Mouse (Mus musculus): ENCODE measurements around the gene Atp2b2. TPM values are rescaled to one million over a fixed set of nuclear protein-coding genes. Genes with fewer than 3 reads are reported as not detected.

Atp2b2 gene
- polyA plus RNA-seq, 1 experiment from 2014 or later = 1.2 TPM

DNA sequence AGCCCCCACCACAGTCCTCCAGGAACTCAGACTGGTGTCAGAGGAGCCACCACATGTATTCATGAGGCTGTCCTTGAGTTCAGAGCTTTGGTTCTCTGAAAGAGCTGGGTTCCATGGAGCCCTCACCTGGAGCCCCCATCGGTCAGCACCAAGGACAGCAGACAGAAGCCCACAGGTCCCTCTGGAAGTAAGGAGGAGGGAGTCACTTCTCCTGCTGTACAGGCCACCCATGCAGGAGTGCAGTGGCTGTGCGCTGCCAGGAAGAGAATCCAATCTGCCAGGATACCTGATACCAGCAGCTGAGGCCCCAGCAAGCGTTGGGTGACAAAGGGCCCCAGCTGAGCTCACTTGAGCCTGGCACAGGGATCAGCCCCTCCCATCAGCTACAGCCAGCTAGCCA, 199.2 kb downstream of the Atp2b2 start:
- no peak overlapping the region for H3K4me3 ChIP-seq (replicated peaks)
- no peak overlapping the region for H3K4me2 ChIP-seq
- H3K9me3 ChIP-seq = no peaks in the 10 kb centered on the region
- H3K27ac ChIP-seq = no peak overlapping the region
- 6% methylated on average over 3 of the region's 3 CpGs for WGBS
- H3K4me1 ChIP-seq = no peaks in the 10 kb centered on the region
- no peak overlapping the region for H3K9ac ChIP-seq
- no peaks in the 10 kb centered on the region for H3K27me3 ChIP-seq (replicated peaks)
- no peak for ATAC-seq (ENCODE audit: insufficient read depth, low FRiP score, low read depth)
- H3K36me3 ChIP-seq = no peaks in the 10 kb centered on the region

DNA sequence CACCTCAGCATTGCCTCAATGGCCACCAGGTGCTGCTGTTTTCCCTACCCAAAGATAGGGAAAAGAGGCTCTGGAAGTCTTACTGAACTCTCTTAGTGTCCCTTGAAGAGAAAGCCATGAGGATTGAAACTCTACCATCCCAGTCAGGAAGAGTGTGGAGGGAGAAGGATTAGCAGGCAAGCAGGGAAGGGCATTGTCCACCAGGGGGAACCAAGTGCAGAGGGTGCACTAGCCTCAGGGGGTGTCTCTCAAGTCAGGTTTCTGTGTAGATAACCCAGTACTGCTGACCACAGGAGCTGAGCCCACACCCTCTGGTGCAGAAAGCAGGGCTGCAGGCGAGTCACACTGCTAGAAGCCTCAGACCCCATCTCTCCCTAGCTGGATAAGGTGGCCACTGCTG, 203.9 kb downstream of the Atp2b2 start:
- H3K4me1 ChIP-seq = no peaks in the 10 kb centered on the region
- no peak for ATAC-seq (ENCODE audit: insufficient read depth, low FRiP score, low read depth)
- no peaks in the 10 kb centered on the region for H3K27me3 ChIP-seq (replicated peaks)
- no peak overlapping the region for H3K9ac ChIP-seq
- WGBS = 25% methylated on average over 1 of the region's 1 CpGs
- H3K4me2 ChIP-seq = no peak overlapping the region
- no peak overlapping the region for H3K4me3 ChIP-seq (replicated peaks)
- H3K27ac ChIP-seq = no peak overlapping the region
- H3K36me3 ChIP-seq = no peaks in the 10 kb centered on the region
- H3K9me3 ChIP-seq = no peaks in the 10 kb centered on the region

DNA sequence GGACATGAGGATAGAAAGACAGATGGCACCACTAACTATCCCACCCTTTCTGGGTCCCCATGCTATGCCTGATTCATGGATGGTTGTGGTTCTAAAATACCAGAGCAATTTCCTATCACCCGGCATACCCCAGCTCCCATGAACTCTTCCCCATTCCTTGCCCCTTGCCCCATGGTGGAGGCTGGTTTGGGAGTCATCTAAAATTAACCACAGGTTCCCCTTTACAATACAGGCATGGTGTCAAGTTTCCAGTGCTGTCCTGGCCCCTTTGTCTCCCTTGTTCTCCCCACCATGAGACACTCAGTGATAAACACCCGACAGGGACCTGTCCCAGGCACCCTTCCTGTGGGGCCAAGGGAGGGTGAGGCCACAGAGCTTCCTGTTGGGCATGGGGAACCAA, 204.7 kb downstream of the Atp2b2 start:
- H3K27me3 ChIP-seq (replicated peaks) = no peaks in the 10 kb centered on the region
- no peaks in the 10 kb centered on the region for H3K9me3 ChIP-seq
- no peak overlapping the region for H3K9ac ChIP-seq
- no peaks in the 10 kb centered on the region for H3K36me3 ChIP-seq
- H3K4me1 ChIP-seq = no peaks in the 10 kb centered on the region
- ATAC-seq (ENCODE audit: insufficient read depth, low FRiP score, low read depth) = no peak
- no peak overlapping the region for H3K4me2 ChIP-seq
- H3K27ac ChIP-seq = no peak overlapping the region
- 59% methylated on average over 2 of the region's 2 CpGs for WGBS
- no peak overlapping the region for H3K4me3 ChIP-seq (replicated peaks)

DNA sequence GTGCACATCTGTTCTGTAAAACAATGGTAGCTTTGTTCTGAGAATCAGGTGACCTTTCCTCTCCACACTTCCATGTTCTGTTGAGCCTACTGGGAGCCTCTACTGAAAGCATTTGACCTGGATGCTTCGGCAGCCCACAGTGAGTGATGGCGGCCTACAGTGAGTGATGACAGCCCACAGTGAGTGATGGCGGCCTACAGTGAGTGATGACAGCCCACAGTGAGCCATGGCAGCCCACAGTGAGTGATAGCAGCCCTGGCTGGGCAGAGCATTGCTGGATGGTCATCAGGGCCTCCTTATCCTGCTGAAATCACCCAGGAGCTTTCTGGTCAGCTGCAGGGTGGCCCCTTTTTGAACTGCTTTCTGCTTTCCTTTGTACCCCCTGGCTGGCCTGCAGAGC, 205.9 kb downstream of the Atp2b2 start:
- Histone ChIP-seq H3K4me3 (replicated peaks) (no peak overlapping the region), H3K9ac (no peak overlapping the region), H3K27me3 (replicated peaks) (no peaks in the 10 kb centered on the region), H3K36me3 (no peaks in the 10 kb centered on the region), H3K27ac (no peak overlapping the region), H3K9me3 (no peaks in the 10 kb centered on the region), H3K4me1 (no peaks in the 10 kb centered on the region), H3K4me2 (no peak overlapping the region)
- ATAC-seq (ENCODE audit: insufficient read depth, low FRiP score, low read depth) = no peak
- WGBS = 52% methylated on average over 3 of the region's 3 CpGs

DNA sequence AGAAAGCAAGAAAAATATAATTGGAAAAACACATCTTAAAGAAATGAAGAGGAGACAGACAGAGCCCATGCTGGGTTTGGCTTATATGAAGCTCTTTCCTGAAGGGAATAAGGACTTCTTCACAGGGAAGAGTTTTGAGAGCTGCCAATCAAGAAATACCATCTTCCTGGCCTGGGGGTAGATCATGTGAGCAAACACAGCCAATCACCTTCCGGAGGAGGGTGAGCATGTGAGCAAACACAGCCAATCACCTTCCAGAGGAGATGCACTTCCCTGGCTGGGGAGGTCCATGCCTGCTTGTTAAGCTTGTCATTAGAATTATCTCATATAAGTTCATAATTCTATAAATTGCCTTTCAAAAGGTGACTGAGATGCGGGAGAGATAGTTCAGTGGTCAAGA, 211.9 kb downstream of the Atp2b2 start:
- no peaks in the 10 kb centered on the region for H3K36me3 ChIP-seq
- H3K4me2 ChIP-seq = no peak overlapping the region
- no peak overlapping the region for H3K27ac ChIP-seq
- 90% methylated on average over 2 of the region's 2 CpGs for WGBS
- no peak overlapping the region for H3K9ac ChIP-seq
- no peaks in the 10 kb centered on the region for H3K4me1 ChIP-seq
- no peaks in the 10 kb centered on the region for H3K9me3 ChIP-seq
- H3K4me3 ChIP-seq (replicated peaks) = no peak overlapping the region
- H3K27me3 ChIP-seq (replicated peaks) = no peaks in the 10 kb centered on the region
- ATAC-seq (ENCODE audit: insufficient read depth, low FRiP score, low read depth) = no peak

DNA sequence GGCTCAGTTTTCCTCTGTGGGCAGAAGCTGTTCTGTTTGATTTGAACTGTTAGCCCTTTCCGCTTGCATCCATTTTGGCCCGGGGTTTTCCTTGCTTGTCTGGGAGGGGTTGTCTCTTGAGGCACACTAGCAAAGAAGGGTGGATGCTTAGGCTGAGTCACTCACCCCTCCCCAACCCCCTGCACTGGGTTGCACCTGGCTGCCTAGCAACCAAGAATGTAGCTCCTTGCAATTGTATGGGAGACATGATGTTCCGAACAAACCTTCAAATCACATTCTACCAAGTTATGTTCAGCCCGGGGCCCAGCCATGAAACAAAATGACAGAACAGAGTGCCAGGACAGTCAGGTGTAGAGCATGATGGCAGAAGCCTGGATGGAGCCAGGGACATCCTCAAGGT, 215.1 kb downstream of the Atp2b2 start:
- Histone ChIP-seq H3K9ac (no peak overlapping the region), H3K4me3 (replicated peaks) (no peak overlapping the region), H3K36me3 (no peaks in the 10 kb centered on the region), H3K27me3 (replicated peaks) (no peaks in the 10 kb centered on the region), H3K4me1 (no peaks in the 10 kb centered on the region), H3K27ac (no peak overlapping the region), H3K9me3 (no peaks in the 10 kb centered on the region), H3K4me2 (no peak overlapping the region)
- no peak for ATAC-seq (ENCODE audit: insufficient read depth, low FRiP score, low read depth)
- WGBS = 75% methylated on average over 4 of the region's 4 CpGs

DNA sequence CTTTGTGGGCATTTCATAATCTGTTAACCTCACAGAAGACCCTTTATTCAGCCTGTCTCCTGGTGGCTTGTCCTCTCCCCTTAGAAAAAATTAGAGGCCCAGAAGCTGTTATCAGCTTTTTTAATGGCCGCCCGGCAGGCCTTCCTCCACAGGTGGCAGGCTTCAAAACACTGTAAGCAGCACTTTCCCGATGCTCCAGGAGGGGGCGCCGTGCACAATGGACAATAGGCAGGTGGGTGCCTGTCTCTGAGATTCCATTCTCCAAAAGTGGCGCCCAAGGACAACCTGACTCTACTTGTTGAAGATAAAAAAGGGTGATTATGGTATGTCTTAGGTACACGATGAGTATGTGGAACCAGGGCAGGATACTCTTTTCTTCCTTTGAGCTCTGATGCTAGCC, 220.0 kb downstream of the Atp2b2 start:
- no peak for ATAC-seq (ENCODE audit: insufficient read depth, low FRiP score, low read depth)
- Histone ChIP-seq H3K4me1 (no peaks in the 10 kb centered on the region), H3K27me3 (replicated peaks) (no peaks in the 10 kb centered on the region), H3K4me3 (replicated peaks) (no peak overlapping the region), H3K9me3 (no peaks in the 10 kb centered on the region), H3K27ac (no peak overlapping the region), H3K4me2 (no peak overlapping the region), H3K36me3 (no peaks in the 10 kb centered on the region), H3K9ac (no peak overlapping the region)
- WGBS = 28% methylated on average over 7 of the region's 7 CpGs

DNA sequence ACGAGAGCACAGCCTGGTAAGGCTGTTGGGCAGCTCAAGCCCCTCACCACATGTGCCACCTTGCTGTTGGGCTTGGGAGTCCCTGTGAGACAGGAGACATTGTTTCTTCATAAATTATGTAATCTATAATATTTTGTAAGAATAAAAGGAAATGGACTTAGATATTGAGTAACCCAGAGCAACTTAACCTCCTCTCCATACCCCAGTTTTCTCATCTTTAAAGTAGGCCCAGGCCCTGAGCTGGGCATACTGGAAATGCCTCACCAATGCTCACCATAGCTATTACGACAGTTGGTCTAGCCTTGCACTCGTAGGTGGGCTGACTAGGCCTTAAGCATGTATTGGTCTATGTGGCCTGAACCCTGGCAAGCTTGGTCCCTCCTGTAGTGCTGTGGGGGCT, 225.7 kb downstream of the Atp2b2 start:
- H3K9me3 ChIP-seq = no peaks in the 10 kb centered on the region
- ATAC-seq (ENCODE audit: insufficient read depth, low FRiP score, low read depth) = no peak
- H3K9ac ChIP-seq = no peak overlapping the region
- H3K4me3 ChIP-seq (replicated peaks) = no peak overlapping the region
- H3K27ac ChIP-seq = no peak overlapping the region
- H3K4me1 ChIP-seq = no peaks in the 10 kb centered on the region
- 80% methylated on average over 3 of the region's 3 CpGs for WGBS
- no peak overlapping the region for H3K4me2 ChIP-seq
- no peaks in the 10 kb centered on the region for H3K27me3 ChIP-seq (replicated peaks)
- H3K36me3 ChIP-seq = no peaks in the 10 kb centered on the region

DNA sequence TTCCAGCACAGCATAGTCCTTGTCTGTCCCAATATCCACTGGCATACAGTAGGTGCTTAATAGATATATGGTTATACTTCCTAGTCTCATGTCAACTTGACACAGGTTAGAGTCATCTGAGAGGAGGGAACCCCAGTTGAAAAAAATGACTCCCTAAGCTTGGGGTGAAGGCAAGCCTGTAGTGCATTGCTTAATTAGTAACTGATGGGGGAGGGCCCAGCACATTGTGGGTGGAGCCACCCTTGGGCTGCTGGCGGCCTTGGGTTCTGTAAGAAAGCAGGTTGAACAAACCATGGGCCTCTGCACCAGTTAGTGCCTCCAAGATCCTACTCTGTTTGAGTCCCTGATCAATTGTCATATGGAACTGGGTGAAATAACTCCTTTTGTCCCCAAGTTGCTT, 231.0 kb downstream of the Atp2b2 start:
- no peaks in the 10 kb centered on the region for H3K4me1 ChIP-seq
- no peak overlapping the region for H3K4me3 ChIP-seq (replicated peaks)
- no peaks in the 10 kb centered on the region for H3K36me3 ChIP-seq
- ATAC-seq (ENCODE audit: insufficient read depth, low FRiP score, low read depth) = no peak
- H3K27ac ChIP-seq = no peak overlapping the region
- no peaks in the 10 kb centered on the region for H3K9me3 ChIP-seq
- no peak overlapping the region for H3K9ac ChIP-seq
- H3K4me2 ChIP-seq = no peak overlapping the region
- WGBS = 32% methylated on average over 1 of the region's 1 CpGs
- no peaks in the 10 kb centered on the region for H3K27me3 ChIP-seq (replicated peaks)

DNA sequence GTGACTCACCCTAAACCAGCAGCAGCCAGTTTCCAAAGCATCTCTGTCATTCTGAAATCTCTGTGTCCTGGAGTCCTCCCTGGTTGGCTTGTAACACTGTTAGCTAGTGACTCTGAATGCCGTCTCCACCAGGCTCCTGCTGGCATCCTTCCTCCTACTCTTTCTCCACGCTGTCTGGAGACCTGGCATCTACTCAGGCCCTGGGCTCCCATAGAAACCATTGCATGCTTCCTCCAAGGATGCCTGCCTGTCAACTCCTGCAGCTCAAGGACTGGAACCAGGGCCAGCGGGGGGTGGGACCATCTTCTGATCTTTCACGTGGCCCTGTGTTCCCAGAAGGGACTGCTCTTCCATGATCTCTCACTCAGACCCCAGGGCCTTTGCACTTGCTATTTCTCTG, 231.7 kb downstream of the Atp2b2 start:
- H3K9ac ChIP-seq = no peak overlapping the region
- H3K4me2 ChIP-seq = no peak overlapping the region
- H3K36me3 ChIP-seq = no peaks in the 10 kb centered on the region
- no peak overlapping the region for H3K27ac ChIP-seq
- WGBS = 70% methylated on average over 4 of the region's 4 CpGs
- ATAC-seq (ENCODE audit: insufficient read depth, low FRiP score, low read depth) = no peak
- no peaks in the 10 kb centered on the region for H3K27me3 ChIP-seq (replicated peaks)
- H3K4me1 ChIP-seq = no peaks in the 10 kb centered on the region
- H3K9me3 ChIP-seq = no peaks in the 10 kb centered on the region
- H3K4me3 ChIP-seq (replicated peaks) = no peak overlapping the region

DNA sequence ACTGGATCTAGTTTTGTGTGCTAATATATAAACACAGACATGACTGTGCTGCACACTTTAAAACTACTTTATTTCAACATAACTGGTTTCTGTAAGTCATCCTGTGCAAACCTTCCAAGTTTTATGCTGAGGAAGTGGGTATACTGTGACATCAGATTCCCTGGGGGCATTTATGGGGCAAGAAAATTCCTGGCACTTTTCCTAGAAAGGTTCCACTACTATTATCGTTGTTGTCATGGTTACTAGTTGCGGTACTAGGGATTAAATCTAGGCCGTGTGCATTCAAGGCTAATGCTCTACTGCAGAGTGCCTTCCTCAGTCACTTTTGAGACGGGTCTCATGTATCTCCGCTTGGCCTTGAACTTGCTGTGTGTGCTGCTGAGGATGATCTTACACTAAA, 236.2 kb downstream of the Atp2b2 start:
- Histone ChIP-seq H3K27ac (no peak overlapping the region), H3K4me2 (no peak overlapping the region), H3K27me3 (replicated peaks) (no peaks in the 10 kb centered on the region), H3K9ac (no peak overlapping the region), H3K4me1 (no peaks in the 10 kb centered on the region), H3K9me3 (no peaks in the 10 kb centered on the region), H3K4me3 (replicated peaks) (no peak overlapping the region), H3K36me3 (no peaks in the 10 kb centered on the region)
- ATAC-seq (ENCODE audit: insufficient read depth, low FRiP score, low read depth) = no peak
- WGBS = 69% methylated on average over 5 of the region's 5 CpGs

DNA sequence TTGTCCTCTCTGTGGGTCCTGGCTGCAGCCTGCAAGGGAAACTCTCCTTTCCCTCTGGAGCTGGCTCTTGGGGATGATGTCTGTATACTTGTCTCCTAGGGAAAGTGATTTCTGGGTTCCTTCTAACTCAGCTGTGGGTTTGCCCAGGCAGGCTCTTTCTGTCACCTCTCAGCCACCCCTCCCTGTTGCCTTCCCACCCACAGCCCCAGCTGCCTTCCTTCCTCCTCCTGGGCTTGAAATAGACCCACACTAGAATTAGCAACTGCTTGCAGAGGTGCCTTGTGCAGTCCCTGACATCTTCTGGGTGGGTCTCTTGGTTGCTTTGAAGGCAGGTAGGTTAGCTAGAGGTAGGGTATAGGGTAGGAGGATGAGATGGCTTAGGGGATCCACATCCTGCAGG, 241.2 kb downstream of the Atp2b2 start:
- Histone ChIP-seq H3K4me3 (replicated peaks) (no peak overlapping the region), H3K27me3 (replicated peaks) (no peaks in the 10 kb centered on the region), H3K4me1 (no peaks in the 10 kb centered on the region), H3K27ac (no peak overlapping the region), H3K9me3 (no peaks in the 10 kb centered on the region), H3K9ac (no peak overlapping the region), H3K4me2 (no peak overlapping the region), H3K36me3 (no peaks in the 10 kb centered on the region)
- ATAC-seq (ENCODE audit: insufficient read depth, low FRiP score, low read depth) = no peak

DNA sequence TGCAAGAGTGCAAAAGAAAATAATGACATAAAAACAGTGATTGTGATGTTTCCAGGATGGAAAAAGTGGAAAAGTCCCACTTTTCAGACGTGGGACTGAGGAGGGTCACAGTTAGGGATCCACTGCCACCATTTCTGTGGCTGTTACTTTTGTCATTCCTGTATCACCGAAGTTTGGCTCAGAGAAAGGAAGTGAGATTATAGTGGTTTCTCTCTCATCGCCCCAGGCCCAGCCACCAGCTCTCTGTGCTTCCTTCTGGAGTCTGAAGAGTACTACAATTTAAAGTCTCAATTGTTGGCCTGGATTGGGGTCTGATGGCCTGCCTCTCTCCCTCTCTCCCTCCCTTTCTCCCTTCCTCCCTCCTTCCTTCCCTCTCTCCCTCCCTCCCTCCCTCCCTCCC, 242.5 kb downstream of the Atp2b2 start:
- Histone ChIP-seq H3K9ac (no peak overlapping the region), H3K27ac (no peak overlapping the region), H3K4me2 (no peak overlapping the region), H3K36me3 (no peaks in the 10 kb centered on the region), H3K4me1 (peaks cover 6% of the 10 kb centered on the region; the same call in 1 of the 2 replicates), H3K9me3 (no peaks in the 10 kb centered on the region), H3K27me3 (replicated peaks) (no peaks in the 10 kb centered on the region), H3K4me3 (replicated peaks) (no peak overlapping the region)
- no peak for ATAC-seq (ENCODE audit: insufficient read depth, low FRiP score, low read depth)
- 70% methylated on average over 3 of the region's 3 CpGs for WGBS
